Mouse (Mus musculus) liver, embryonic 14.5 days (tissue): ENCODE results near the gene Slc35a3. TPM values are rescaled to one million over a fixed set of nuclear protein-coding genes. Genes with fewer than 3 reads are reported as not detected.

ENCODE experiments used
- ATAC-seq: fragments of 200-750 bp; cut with Nextera tagmentation; 2 replicates; pipeline ENCODE4 v1.8.0; 2017; ENCODE audit warnings: moderate number of reproducible peaks, mild to moderate bottlenecking, moderate library complexity; ENCODE audit not compliant: insufficient read depth
- DNase-seq, 3 experiments: peaks; one replicate each; pipeline ENCODE4 v3.0.0-alpha.2; 2012 to 2013; ENCODE audit warnings: low read depth in 3 of 3, low spot score in 3 of 3
- H3K27ac ChIP-seq: fragments of 300-500 bp; sonication (generic); 2 replicates; pipeline ENCODE4 v1.5.1; 2014; ENCODE audit warnings: moderate library complexity, mild to moderate bottlenecking, control low read depth, inconsistent platforms
- H3K27me3 ChIP-seq: fragments of 300-500 bp; sonication (generic); 2 replicates; pipeline ENCODE4 v1.6.1; 2014; ENCODE audit warnings: mild to moderate bottlenecking, low read length, moderate library complexity; ENCODE audit not compliant: control insufficient read depth, insufficient read depth
- H3K36me3 ChIP-seq: fragments of 300-500 bp; sonication (generic); replicated peaks from 2 replicates; pipeline ENCODE4 v1.6.1; 2014; ENCODE audit warnings: low read depth; ENCODE audit not compliant: control insufficient read depth, insufficient read depth
- H3K4me1 ChIP-seq, 2 experiments: fragments of 200-500 bp in 1 of 2; fragments of 300-500 bp in 1 of 2; sonication (generic) in 1 of 2; replicated peaks; 2 replicates each; pipeline ENCODE4 v1.6.1; 2012 to 2014; ENCODE audit warnings: antibody characterized with exemption in 1 of 2, inconsistent platforms in 1 of 2, low read length in 1 of 2; ENCODE audit not compliant: control insufficient read depth in 2 of 2, insufficient read depth in 2 of 2
- H3K4me2 ChIP-seq: fragments of 300-500 bp; sonication (generic); 2 replicates; pipeline ENCODE4 v1.6.1; 2014; ENCODE audit warnings: low read depth, mild to moderate bottlenecking, control low read depth, moderate library complexity
- H3K4me3 ChIP-seq, 2 experiments: fragments of 200-500 bp in 1 of 2; fragments of 300-500 bp in 1 of 2; sonication (generic) in 1 of 2; 2 replicates each; pipeline ENCODE4 v1.5.1; 2012 to 2014; ENCODE audit warnings: low read depth in 2 of 2, low read length in 2 of 2, mild to moderate bottlenecking in 2 of 2, control low read depth in 1 of 2, inconsistent platforms in 1 of 2, moderate library complexity in 1 of 2; ENCODE audit not compliant: insufficient read depth in 1 of 2
- H3K9ac ChIP-seq: fragments of 300-500 bp; sonication (generic); replicated peaks from 2 replicates; pipeline ENCODE4 v1.6.1; 2014; ENCODE audit warnings: mild to moderate bottlenecking, control low read depth, moderate library complexity
- H3K9me3 ChIP-seq: fragments of 300-500 bp; sonication (generic); 2 replicates; pipeline ENCODE4 v1.6.1; 2016; ENCODE audit warnings: low read length, mixed read lengths; ENCODE audit not compliant: control insufficient read depth
- CTCF ChIP-seq: IDR thresholded peaks from 2 replicates; pipeline ENCODE4 v1.5.1; 2016; ENCODE audit warnings: antibody characterized with exemption, low read depth, control low read depth
- EP300 ChIP-seq: IDR thresholded peaks from 2 replicates; pipeline ENCODE4 v1.6.1; 2016; ENCODE audit warnings: antibody characterized with exemption, low read depth
- WGBS: fragments of 180-500 bp; shearing (Covaris S2); extraction: QIAGEN DNeasy Blood & Tissue Kit; methylation state at CpG from one replicate; pipeline ENCODE4 v1.1.7; 2014; ENCODE audit not compliant: insufficient replicate concordance; 5-methylcytosine and 5-hydroxymethylcytosine counted together
- polyA plus RNA-seq, 2 experiments: library from polyadenylated mRNA; depleted of rRNA in 1 of 2; stranded (reverse) in 1 of 2; unstranded in 1 of 2; fragments of >200 nt; fragmentation: Nextera tagmentation in 1 of 2; extraction: Ambion mirVana in 1 of 2; gene quantifications; 2 replicates each; pipeline versions ENCODE4 v1.2.1 to v1.2.3; 2012 to 2014

The Slc35a3 gene
- polyA plus RNA-seq, 2 experiments: 6.0 to 7.6 TPM

DNA sequence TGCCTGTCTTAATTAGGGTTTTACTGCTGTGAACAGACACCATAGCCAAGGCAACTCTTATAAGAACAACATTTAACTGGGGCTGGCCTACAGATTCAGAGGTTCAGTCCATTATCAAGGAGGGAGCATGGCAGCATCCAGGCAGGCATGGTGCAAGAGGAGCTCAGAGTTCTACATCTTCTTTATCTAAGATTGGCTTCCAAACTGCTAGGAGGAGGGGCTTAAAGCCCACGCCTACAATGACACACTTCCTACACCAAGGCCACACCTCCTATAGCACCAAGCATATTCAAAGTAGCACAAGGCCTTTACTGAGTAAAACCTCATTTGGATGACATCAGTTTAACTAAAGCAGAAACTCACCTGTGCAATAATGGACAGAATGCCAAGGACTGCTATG lies 72.6 kb downstream of the Slc35a3 start:
- TF ChIP-seq CTCF (no peak), EP300 (no peak)
- ATAC-seq (peak; percentile 65; the same call in 1 of the 2 replicates), DNase-seq (peak in 1 of 3 experiments; percentile 35)
- Histone ChIP-seq H3K27me3 (no peaks in the 10 kb centered on the region), H3K27ac (no peak overlapping the region), H3K9me3 (no peaks in the 10 kb centered on the region), H3K36me3 (peaks cover 50% of the 10 kb centered on the region), H3K4me3 (no peak overlapping the region), H3K4me1 (no peaks in the 10 kb centered on the region; a peak in 1 of 4 replicates), H3K4me2 (no peak overlapping the region), H3K9ac (no peak overlapping the region)
- 54% methylated on average over 1 of the region's 1 CpGs for WGBS

DNA sequence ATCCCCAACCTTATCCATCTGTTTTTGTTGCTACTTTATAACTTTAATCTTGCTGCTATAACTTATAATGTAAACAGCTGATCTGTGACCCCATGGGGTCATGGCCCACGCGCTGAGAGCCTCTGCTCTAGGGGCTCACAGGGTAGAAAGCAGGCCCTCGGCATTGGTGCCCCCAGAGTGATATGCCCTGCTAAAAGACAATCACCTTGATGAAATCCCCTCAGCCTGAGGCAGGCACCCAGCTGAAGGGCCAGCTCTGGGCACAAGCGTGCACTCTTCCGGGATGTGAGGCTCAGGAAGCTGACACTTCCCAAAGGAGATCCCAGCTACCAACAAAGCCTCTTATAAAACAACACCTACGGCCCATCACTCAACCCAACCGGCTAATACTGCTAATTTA lies 74.1 kb downstream of the Slc35a3 start:
- TF ChIP-seq CTCF (no peak), EP300 (no peak)
- Histone ChIP-seq H3K4me3 (no peak overlapping the region), H3K9me3 (no peaks in the 10 kb centered on the region), H3K9ac (no peak overlapping the region), H3K27ac (no peak overlapping the region), H3K27me3 (no peaks in the 10 kb centered on the region), H3K4me1 (no peaks in the 10 kb centered on the region; a peak in 1 of 4 replicates), H3K4me2 (no peak overlapping the region), H3K36me3 (peaks cover 54% of the 10 kb centered on the region)
- DNase-seq: no peak
- no peak for ATAC-seq
- 87% methylated on average over 7 of the region's 7 CpGs for WGBS

DNA sequence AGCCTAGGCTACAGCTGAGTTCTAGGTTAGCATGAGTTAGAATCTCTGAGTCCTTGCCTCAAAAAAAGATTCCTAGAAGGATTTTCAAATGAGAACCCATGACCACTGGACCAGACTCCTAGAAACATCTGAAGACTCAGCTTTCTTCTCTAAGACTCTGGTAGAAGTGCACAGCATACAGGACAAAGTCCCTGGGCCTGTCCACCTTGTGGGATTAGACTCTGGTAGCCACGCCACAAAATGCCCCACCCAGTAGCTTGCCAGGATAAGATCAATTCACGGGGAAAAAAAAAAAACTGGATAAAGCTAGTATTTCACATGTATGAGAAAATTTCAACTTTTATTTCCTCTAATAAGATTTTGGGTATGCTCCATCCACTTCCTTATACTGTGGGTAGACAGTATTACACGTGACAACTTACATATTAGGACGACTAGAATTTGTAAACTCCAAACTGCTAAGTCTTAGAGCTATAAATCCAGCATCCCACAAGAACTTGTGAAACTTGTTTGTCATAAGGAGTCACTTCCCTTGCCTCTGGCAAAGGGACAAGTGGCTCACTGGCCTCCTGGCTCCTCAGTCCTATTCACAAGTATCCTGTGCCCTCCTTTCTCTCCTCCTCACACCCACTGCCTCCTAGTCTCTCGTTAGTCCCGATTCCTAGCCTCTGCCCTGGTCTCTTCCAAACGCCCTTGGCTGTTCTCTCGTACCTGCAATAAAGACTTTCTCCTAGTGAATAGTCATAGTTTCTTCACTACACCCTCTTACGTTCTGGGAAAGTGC lies 74.7 kb downstream of the Slc35a3 start:
- no peak overlapping the region for H3K9ac ChIP-seq
- no peak for ATAC-seq
- no peak overlapping the region for H3K4me2 ChIP-seq
- no peak overlapping the region for H3K27ac ChIP-seq
- WGBS: 72% methylated on average over 9 of the region's 9 CpGs
- peaks cover 52% of the 10 kb centered on the region for H3K36me3 ChIP-seq
- no peaks in the 10 kb centered on the region for H3K27me3 ChIP-seq
- no peak for TF ChIP-seq EP300
- no peak for TF ChIP-seq CTCF
- H3K9me3 ChIP-seq: no peaks in the 10 kb centered on the region
- no peaks in the 10 kb centered on the region; a peak in 1 of 4 replicates for H3K4me1 ChIP-seq
- DNase-seq: no peak
- no peak overlapping the region for H3K4me3 ChIP-seq

DNA sequence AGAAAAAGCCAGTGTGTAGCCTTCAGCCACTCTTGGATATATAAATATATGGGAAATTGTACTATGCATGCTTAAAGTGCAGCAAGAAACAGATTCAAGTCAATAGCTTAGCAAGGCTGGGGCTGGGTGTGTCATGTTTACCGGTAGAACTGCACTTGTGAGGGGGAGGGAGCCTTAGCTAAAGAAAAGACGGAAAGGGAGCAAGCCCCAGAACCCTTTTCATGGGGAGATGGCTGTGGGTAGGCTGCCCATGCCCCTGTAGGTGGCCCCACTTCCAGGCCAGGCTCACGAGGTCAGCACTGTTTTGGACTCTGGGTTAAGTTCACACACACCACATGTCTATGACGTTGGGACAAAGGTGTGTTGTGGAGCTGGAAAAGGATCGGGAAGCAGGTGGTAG lies 76.8 kb downstream of the Slc35a3 start:
- WGBS: 68% methylated on average over 5 of the region's 5 CpGs
- ATAC-seq: no peak
- no peak overlapping the region for H3K9ac ChIP-seq
- H3K9me3 ChIP-seq: no peaks in the 10 kb centered on the region
- no peak overlapping the region for H3K4me3 ChIP-seq
- H3K27me3 ChIP-seq: no peaks in the 10 kb centered on the region
- H3K4me1 ChIP-seq: no peaks in the 10 kb centered on the region; a peak in 1 of 4 replicates
- no peak overlapping the region for H3K4me2 ChIP-seq
- H3K36me3 ChIP-seq: peaks cover 50% of the 10 kb centered on the region
- TF ChIP-seq EP300 (no peak), CTCF (no peak)
- DNase-seq: no peak
- H3K27ac ChIP-seq: no peak overlapping the region

DNA sequence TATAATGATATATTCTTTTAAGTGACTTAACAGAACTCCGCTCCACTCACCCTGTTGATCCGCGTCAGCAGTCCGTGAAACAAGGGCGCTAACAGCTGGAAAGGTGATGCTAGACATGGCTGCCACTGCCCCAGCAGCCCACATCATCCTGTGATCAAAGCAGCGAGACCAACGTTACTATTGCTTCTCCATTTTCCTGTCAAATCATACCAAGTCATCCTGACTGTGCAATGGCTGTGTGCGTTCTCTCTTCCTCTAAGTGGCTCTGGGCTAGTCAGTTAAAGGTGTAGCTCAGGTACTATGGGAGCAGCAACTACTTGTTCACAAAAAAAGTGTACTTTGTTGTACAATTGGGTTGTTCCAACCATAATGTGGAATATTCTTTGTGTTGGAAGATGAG lies 77.8 kb downstream of the Slc35a3 start:
- Histone ChIP-seq H3K4me3 (no peak overlapping the region), H3K27ac (no peak overlapping the region), H3K9ac (no peak overlapping the region), H3K27me3 (no peaks in the 10 kb centered on the region), H3K36me3 (peaks cover 51% of the 10 kb centered on the region), H3K4me2 (no peak overlapping the region), H3K9me3 (no peaks in the 10 kb centered on the region), H3K4me1 (no peaks in the 10 kb centered on the region)
- DNase-seq: no peak
- TF ChIP-seq CTCF (no peak), EP300 (no peak)
- 84% methylated on average over 8 of the region's 8 CpGs for WGBS
- ATAC-seq: no peak
